Mouse (Mus musculus): Measurements from ENCODE around the gene Mrln.

The Mrln gene

GRCm38 (mm10) chr10:70204505-70205399 lies at the start of gene Mrln:
Gene Mrln (plus strand): TSS chr10:70204664.
- peak; percentile 42 for DNase-seq (ENCODE audit: low spot score)

GRCm38 (mm10) chr10:70156431-70157165 lies 47.9 kb upstream of the Mrln start:
- DNase-seq (ENCODE audit: low spot score) = no peak

GRCm38 (mm10) chr10:70159651-70160320 lies 44.7 kb upstream of the Mrln start:
- no peak for DNase-seq (ENCODE audit: low spot score)

- no peak for DNase-seq (ENCODE audit: low spot score)
Measured at GRCm38 (mm10) chr10:70160811-70161210, 43.7 kb upstream of the Mrln start.

GRCm38 (mm10) chr10:70161504-70161903 lies 43.0 kb upstream of the Mrln start:
- no peak for DNase-seq (ENCODE audit: low spot score)

- DNase-seq (ENCODE audit: low spot score) = no peak
Measured at GRCm38 (mm10) chr10:70163681-70164080, 40.8 kb upstream of the Mrln start.

GRCm38 (mm10) chr10:70165877-70166276 lies 38.6 kb upstream of the Mrln start:
- DNase-seq (ENCODE audit: low spot score) = no peak

GRCm38 (mm10) chr10:70166427-70166826 lies 38.0 kb upstream of the Mrln start:
- DNase-seq (ENCODE audit: low spot score) = no peak

GRCm38 (mm10) chr10:70167625-70168024 lies 36.8 kb upstream of the Mrln start:
- DNase-seq (ENCODE audit: low spot score) = no peak

GRCm38 (mm10) chr10:70168396-70168795 lies 36.1 kb upstream of the Mrln start:
- DNase-seq (ENCODE audit: low spot score) = peak; percentile 36

- DNase-seq (ENCODE audit: low spot score) = no peak
Measured at GRCm38 (mm10) chr10:70169044-70169443, 35.4 kb upstream of the Mrln start.

GRCm38 (mm10) chr10:70173314-70173713 lies 31.1 kb upstream of the Mrln start:
- peak; percentile 54 for DNase-seq (ENCODE audit: low spot score)

GRCm38 (mm10) chr10:70174494-70175190 lies 29.8 kb upstream of the Mrln start:
- no peak for DNase-seq (ENCODE audit: low spot score)

GRCm38 (mm10) chr10:70180727-70181126 lies 23.7 kb upstream of the Mrln start:
- DNase-seq (ENCODE audit: low spot score) = no peak

GRCm38 (mm10) chr10:70181279-70181972 lies 23.0 kb upstream of the Mrln start:
- peak; percentile 80 for DNase-seq (ENCODE audit: low spot score)

GRCm38 (mm10) chr10:70183210-70184080 lies 21.0 kb upstream of the Mrln start:
- no peak for DNase-seq (ENCODE audit: low spot score)

- no peak for DNase-seq (ENCODE audit: low spot score)
Measured at GRCm38 (mm10) chr10:70186136-70186535, 18.3 kb upstream of the Mrln start.

- no peak for DNase-seq (ENCODE audit: low spot score)
Measured at GRCm38 (mm10) chr10:70186586-70186985, 17.9 kb upstream of the Mrln start.

- DNase-seq (ENCODE audit: low spot score) = no peak
Measured at GRCm38 (mm10) chr10:70189864-70190263, 14.6 kb upstream of the Mrln start.

- DNase-seq (ENCODE audit: low spot score) = peak; percentile 70
Measured at GRCm38 (mm10) chr10:70194283-70194682, 10.2 kb upstream of the Mrln start.

Measured in yolk sac, embryonic 10.5 days (tissue).